Mouse (Mus musculus) embryonic facial prominence, embryonic 15.5 days (tissue): ENCODE measurements around the gene Sulf2. TPM values are rescaled to one million over a fixed set of nuclear protein-coding genes. Genes with fewer than 3 reads are reported as not detected.

Experiments
- ATAC-seq: fragments of 200-750 bp; cut with Nextera tagmentation; 2 replicates; pipeline ENCODE4 v1.8.0; 2017; ENCODE audit warnings: low read depth, moderate TSS enrichment; ENCODE audit not compliant: insufficient number of reproducible peaks, low FRiP score, low TSS enrichment
- H3K27ac ChIP-seq: fragments of 300-500 bp; sonication (generic); replicated peaks from 2 replicates; pipeline ENCODE4 v1.5.1; 2015; ENCODE audit warnings: mild to moderate bottlenecking, inconsistent platforms
- H3K27me3 ChIP-seq: fragments of 300-500 bp; sonication (generic); 2 replicates; pipeline ENCODE4 v1.6.1; 2015; ENCODE audit warnings: inconsistent platforms
- H3K36me3 ChIP-seq: fragments of 300-500 bp; sonication (generic); 2 replicates; pipeline ENCODE4 v1.6.1; 2015; ENCODE audit warnings: mild to moderate bottlenecking, inconsistent platforms
- H3K4me1 ChIP-seq: fragments of 300-500 bp; sonication (generic); 2 replicates; pipeline ENCODE4 v1.6.1; 2015; ENCODE audit warnings: inconsistent platforms
- H3K4me2 ChIP-seq: fragments of 300-500 bp; sonication (generic); replicated peaks from 2 replicates; pipeline ENCODE4 v1.6.1; 2015; ENCODE audit warnings: mild to moderate bottlenecking, inconsistent platforms
- H3K4me3 ChIP-seq: fragments of 300-500 bp; sonication (generic); replicated peaks from 2 replicates; pipeline ENCODE4 v1.5.1; 2015; ENCODE audit warnings: mild to moderate bottlenecking, inconsistent platforms
- H3K9ac ChIP-seq: fragments of 300-500 bp; sonication (generic); 2 replicates; pipeline ENCODE4 v1.6.1; 2015; ENCODE audit warnings: inconsistent platforms
- H3K9me3 ChIP-seq: fragments of 300-500 bp; sonication (generic); replicated peaks from 2 replicates; pipeline ENCODE4 v1.6.1; 2016; ENCODE audit warnings: inconsistent platforms
- WGBS: fragments of 180-500 bp; shearing (Covaris S2); methylation state at CpG from one replicate; pipeline ENCODE4 v1.1.7; 2015; 5-methylcytosine and 5-hydroxymethylcytosine counted together
- polyA plus RNA-seq: library from polyadenylated mRNA; unstranded; fragments of >200 nt; fragmentation: Nextera tagmentation; extraction: Ambion mirVana; gene quantifications from 2 replicates; pipeline ENCODE4 v1.2.1, GENCODE M21; 2015

Sulf2 gene
- polyA plus RNA-seq, 1 experiment from 2014 or later: 138 TPM

GRCm38 (mm10) chr2:166128756-166129155, 26.7 kb downstream of the Sulf2 start:
- H3K9ac ChIP-seq: no peak overlapping the region
- H3K36me3 ChIP-seq: peaks cover 31% of the 10 kb centered on the region
- no peak for ATAC-seq
- H3K4me2 ChIP-seq: no peak overlapping the region
- peaks cover 7% of the 10 kb centered on the region for H3K4me1 ChIP-seq
- no peaks in the 10 kb centered on the region for H3K27me3 ChIP-seq
- H3K4me3 ChIP-seq: no peak overlapping the region
- no peak overlapping the region for H3K27ac ChIP-seq
- H3K9me3 ChIP-seq: no peaks in the 10 kb centered on the region
- WGBS: 89% methylated on average over 4 of the region's 4 CpGs

- 90% methylated on average over 15 of the region's 15 CpGs for WGBS
- Histone ChIP-seq H3K36me3 (peaks cover 36% of the 10 kb centered on the region), H3K4me1 (peaks cover 7% of the 10 kb centered on the region), H3K27ac (no peak overlapping the region), H3K4me2 (no peak overlapping the region), H3K4me3 (no peak overlapping the region), H3K9ac (no peak overlapping the region), H3K9me3 (no peaks in the 10 kb centered on the region), H3K27me3 (no peaks in the 10 kb centered on the region)
- ATAC-seq: no peak
Observed at GRCm38 (mm10) chr2:166128032-166128431, 27.4 kb downstream of the Sulf2 start.

GRCm38 (mm10) chr2:166126343-166126742, 29.1 kb downstream of the Sulf2 start:
- no peaks in the 10 kb centered on the region for H3K27me3 ChIP-seq
- no peaks in the 10 kb centered on the region for H3K9me3 ChIP-seq
- ATAC-seq: no peak
- H3K36me3 ChIP-seq: peaks cover 36% of the 10 kb centered on the region
- peaks cover 7% of the 10 kb centered on the region for H3K4me1 ChIP-seq
- no peak overlapping the region for H3K4me3 ChIP-seq
- WGBS: 69% methylated on average over 11 of the region's 11 CpGs
- H3K9ac ChIP-seq: no peak overlapping the region
- no peak overlapping the region for H3K4me2 ChIP-seq
- no peak overlapping the region for H3K27ac ChIP-seq

GRCm38 (mm10) chr2:166125492-166126252, 29.8 kb downstream of the Sulf2 start:
- Histone ChIP-seq H3K27ac (no peak overlapping the region), H3K27me3 (no peaks in the 10 kb centered on the region), H3K9ac (no peak overlapping the region), H3K4me3 (no peak overlapping the region), H3K4me2 (no peak overlapping the region), H3K36me3 (peaks cover 29% of the 10 kb centered on the region), H3K4me1 (peaks cover 12% of the 10 kb centered on the region), H3K9me3 (no peaks in the 10 kb centered on the region)
- whole genome bisulfite sequencing: 48% methylated on average over 13 of the region's 13 CpGs
- no peak for ATAC-seq

- Histone ChIP-seq H3K9ac (no peak overlapping the region), H3K4me1 (peaks cover 14% of the 10 kb centered on the region), H3K9me3 (no peaks in the 10 kb centered on the region), H3K27me3 (no peaks in the 10 kb centered on the region), H3K36me3 (peaks cover 28% of the 10 kb centered on the region), H3K27ac (no peak overlapping the region), H3K4me2 (no peak overlapping the region), H3K4me3 (no peak overlapping the region)
- 79% methylated on average over 2 of the region's 2 CpGs for WGBS
- ATAC-seq: no peak
Observed at GRCm38 (mm10) chr2:166125033-166125432, 30.4 kb downstream of the Sulf2 start.

GRCm38 (mm10) chr2:166122781-166123180, 32.7 kb downstream of the Sulf2 start:
- Histone ChIP-seq H3K27me3 (no peaks in the 10 kb centered on the region), H3K27ac (no peak overlapping the region), H3K9ac (no peak overlapping the region), H3K4me2 (no peak overlapping the region), H3K4me3 (no peak overlapping the region), H3K36me3 (peaks cover 23% of the 10 kb centered on the region), H3K4me1 (peaks cover 16% of the 10 kb centered on the region), H3K9me3 (no peaks in the 10 kb centered on the region)
- ATAC-seq: no peak
- WGBS: 87% methylated on average over 6 of the region's 6 CpGs

- H3K27me3 ChIP-seq: no peaks in the 10 kb centered on the region
- 79% methylated on average over 14 of the region's 14 CpGs for WGBS
Observed at GRCm38 (mm10) chr2:166121681-166122355, 33.6 kb downstream of the Sulf2 start.

GRCm38 (mm10) chr2:166119992-166120391, 35.5 kb downstream of the Sulf2 start:
- no peak for ATAC-seq
- no peaks in the 10 kb centered on the region for H3K9me3 ChIP-seq
- no peak overlapping the region for H3K9ac ChIP-seq
- no peak overlapping the region for H3K27ac ChIP-seq
- H3K4me3 ChIP-seq: no peak overlapping the region
- H3K4me2 ChIP-seq: no peak overlapping the region
- 0 out of 2 replicates have a peak, but pooled peaks cover 9% of the 10 kb centered on the region for H3K4me1 ChIP-seq
- WGBS: 72% methylated on average over 2 of the region's 2 CpGs
- H3K27me3 ChIP-seq: no peaks in the 10 kb centered on the region
- peaks cover 35% of the 10 kb centered on the region for H3K36me3 ChIP-seq

More at GRCm38 (mm10) chr2:166121681-166122355, 33.6 kb downstream of the Sulf2 start:
- peaks cover 16% of the 10 kb centered on the region for H3K4me1 ChIP-seq
- no peak overlapping the region for H3K27ac ChIP-seq
- H3K9ac ChIP-seq: no peak overlapping the region
- ATAC-seq: no peak
- no peak overlapping the region for H3K4me2 ChIP-seq
- H3K9me3 ChIP-seq: no peaks in the 10 kb centered on the region
- H3K36me3 ChIP-seq: peaks cover 23% of the 10 kb centered on the region
- no peak overlapping the region for H3K4me3 ChIP-seq

- no peak overlapping the region for H3K4me2 ChIP-seq
- peaks cover 29% of the 10 kb centered on the region for H3K36me3 ChIP-seq
- H3K9me3 ChIP-seq: no peaks in the 10 kb centered on the region
- H3K9ac ChIP-seq: no peak overlapping the region
- no peaks in the 10 kb centered on the region for H3K27me3 ChIP-seq
- H3K4me3 ChIP-seq: no peak overlapping the region
- ATAC-seq: no peak
- no peak overlapping the region for H3K27ac ChIP-seq
- peaks cover 15% of the 10 kb centered on the region; the same call in 1 of the 2 replicates for H3K4me1 ChIP-seq
- WGBS: 94% methylated on average over 16 of the region's 16 CpGs
Observed at GRCm38 (mm10) chr2:166116704-166117103, 38.8 kb downstream of the Sulf2 start.

GRCm38 (mm10) chr2:166116278-166116608, 39.2 kb downstream of the Sulf2 start:
- H3K9me3 ChIP-seq: no peaks in the 10 kb centered on the region
- H3K4me1 ChIP-seq: peaks cover 15% of the 10 kb centered on the region; the same call in 1 of the 2 replicates
- H3K9ac ChIP-seq: no peak overlapping the region
- H3K4me3 ChIP-seq: no peak overlapping the region
- peaks cover 27% of the 10 kb centered on the region for H3K36me3 ChIP-seq
- no peak for ATAC-seq
- no peak overlapping the region for H3K4me2 ChIP-seq
- H3K27me3 ChIP-seq: no peaks in the 10 kb centered on the region
- no peak overlapping the region for H3K27ac ChIP-seq
- WGBS: 89% methylated on average over 7 of the region's 7 CpGs

- Histone ChIP-seq H3K4me2 (no peak overlapping the region), H3K9ac (no peak overlapping the region), H3K4me3 (no peak overlapping the region), H3K27ac (no peak overlapping the region), H3K27me3 (no peaks in the 10 kb centered on the region), H3K9me3 (no peaks in the 10 kb centered on the region), H3K4me1 (peaks cover 10% of the 10 kb centered on the region; the same call in 1 of the 2 replicates), H3K36me3 (peaks cover 27% of the 10 kb centered on the region)
- WGBS: 74% methylated on average over 15 of the region's 15 CpGs
- ATAC-seq: no peak
Observed at GRCm38 (mm10) chr2:166115571-166116277, 39.7 kb downstream of the Sulf2 start.
